Mouse (Mus musculus): ENCODE measurements at regions not wholly inside any gene's neighbourhood (a gene's known extent, or its start where the extent isn't known, plus 50 kb on each side); places are given as distances from the start of the nearest gene placed in this dataset.

DNA sequence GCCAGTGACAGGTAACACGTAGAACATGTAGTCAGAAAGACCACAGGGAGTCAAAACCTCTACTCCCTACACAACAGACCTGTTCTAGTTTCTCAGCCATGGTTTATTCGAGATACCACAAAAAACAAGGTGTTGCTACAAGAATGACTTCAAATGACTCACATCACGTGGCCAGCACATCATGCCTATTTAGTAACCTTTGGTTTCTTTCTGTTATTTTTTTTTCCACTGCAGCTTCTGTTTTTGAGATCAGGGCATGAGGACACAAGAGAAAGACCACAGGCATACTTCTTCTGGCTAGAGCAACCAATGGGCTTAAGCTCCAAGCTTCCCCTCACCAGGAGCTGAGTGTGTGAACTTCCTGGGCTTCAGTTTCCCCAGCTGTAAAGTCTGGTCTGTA, 630.7 kb downstream of the Rnf144a start:
- DNase-seq (ENCODE audit: low spot score), result no peak

DNA sequence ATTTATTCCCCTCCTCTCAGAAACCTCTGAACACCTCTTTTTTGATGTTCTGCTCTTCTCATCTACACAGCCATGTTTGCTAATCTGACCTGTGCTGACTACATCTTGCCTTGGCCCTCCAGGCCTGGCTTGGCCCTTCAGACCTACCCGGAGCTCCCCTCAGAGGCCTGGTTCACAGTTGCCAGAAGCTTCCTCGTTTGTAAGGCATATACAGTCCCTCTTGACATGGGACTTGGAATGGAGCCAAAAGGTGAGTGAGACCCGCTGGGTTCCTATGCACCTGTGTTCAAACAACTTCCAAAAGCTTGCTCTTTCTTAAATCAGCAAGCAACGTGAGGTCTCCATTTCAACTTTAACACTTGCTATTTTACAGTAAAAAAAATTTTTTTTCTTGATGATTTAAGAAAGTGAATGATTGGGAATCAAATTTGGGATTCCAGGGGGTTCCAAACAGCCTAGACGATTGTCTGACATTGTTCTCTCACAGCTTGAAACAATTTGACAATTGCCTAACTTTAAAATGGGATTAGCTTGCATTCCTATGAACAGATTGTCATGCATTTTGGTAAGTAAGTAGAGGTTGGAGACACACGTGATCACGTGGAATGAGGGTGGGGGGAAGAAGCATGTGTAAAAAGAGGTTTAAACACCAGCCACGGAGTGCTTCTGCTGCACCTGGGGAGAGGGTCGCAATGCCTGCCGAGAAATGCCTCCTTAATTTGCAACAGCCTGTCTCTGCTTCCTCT, 631.9 kb downstream of the Rnf144a start:
- DNase-seq (ENCODE audit: low spot score), result no peak

DNA sequence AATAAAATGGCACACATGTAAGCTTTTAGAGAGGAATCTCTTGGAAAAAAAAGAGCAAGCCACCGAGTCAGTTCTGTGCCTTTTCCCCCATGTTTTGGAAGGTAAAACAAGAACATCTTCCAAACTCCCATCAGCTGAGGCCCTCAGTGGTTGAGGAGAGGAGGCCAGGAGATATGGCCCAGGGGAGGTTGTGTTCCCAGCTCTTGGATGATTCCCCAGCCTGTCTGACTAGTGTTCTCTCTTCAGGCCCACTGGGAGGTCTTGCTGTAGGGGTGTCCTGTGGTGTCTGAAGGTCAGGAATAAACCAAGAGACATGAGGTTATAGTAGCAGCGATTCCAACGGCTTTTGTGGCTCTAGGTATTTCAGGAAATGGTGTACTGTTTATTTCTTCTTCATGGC, 643.2 kb downstream of the Rnf144a start:
- DNase-seq (ENCODE audit: low spot score), result no peak

DNA sequence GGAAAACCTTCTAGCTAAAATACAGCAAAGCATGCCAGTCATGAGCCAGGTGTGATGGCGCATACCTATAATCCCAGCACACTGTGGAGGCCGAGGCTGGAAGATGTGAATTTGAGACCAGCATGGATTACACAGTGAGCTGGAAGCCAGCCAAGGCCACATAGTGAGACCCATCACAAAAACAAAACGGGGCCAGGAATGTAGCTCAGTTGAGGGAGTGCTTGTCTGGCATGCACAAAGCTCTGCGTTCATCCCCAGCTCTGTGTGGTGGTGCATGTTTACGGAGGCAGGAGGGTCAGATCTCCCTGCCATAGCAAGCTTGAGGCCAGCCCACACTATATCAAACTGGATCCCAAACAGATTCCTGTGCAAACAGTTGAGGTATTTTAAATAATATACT, 646.4 kb downstream of the Rnf144a start:
- peak; percentile 48 for DNase-seq (ENCODE audit: low spot score)

DNA sequence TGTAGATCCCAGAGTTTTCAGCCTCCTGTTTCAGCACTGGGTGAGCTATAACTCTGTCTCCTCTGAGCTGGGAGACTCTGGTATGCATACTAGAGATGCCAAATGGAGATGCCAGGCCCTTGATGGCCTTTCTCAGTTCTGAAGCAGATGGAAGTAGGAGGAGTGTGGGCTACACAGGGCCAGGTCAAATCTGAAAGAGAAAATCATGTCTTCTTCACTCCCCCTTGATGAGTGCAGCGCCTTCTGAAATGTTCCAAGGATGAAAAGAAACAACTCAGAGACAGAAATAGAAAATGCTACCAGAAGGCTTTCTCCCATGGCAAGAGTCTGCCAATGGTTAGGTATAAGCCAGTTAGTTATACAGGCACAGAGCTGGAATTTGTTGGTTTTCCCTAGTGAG, 652.0 kb downstream of the Rnf144a start:
- no peak for DNase-seq (ENCODE audit: low spot score)

DNA sequence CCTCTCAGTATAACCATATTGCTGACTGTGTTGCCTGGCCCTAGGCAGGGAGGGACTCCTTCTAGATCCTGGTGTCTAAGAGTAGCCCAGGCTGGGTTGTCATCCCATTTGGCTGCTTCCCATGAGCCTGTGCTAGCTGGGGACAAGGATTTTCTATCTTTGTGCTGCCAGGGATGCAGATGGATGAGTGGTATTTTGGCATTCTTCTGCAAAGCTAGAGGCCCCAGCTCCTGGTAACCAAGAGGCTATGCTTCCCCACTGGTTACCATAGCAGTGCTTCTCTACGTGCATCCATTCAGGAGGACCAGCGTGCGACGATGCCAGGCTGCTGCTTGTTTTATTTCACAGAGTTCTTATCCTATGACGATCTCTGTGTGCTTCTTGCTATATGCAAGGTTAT, 658.0 kb downstream of the Rnf144a start:
- DNase-seq (ENCODE audit: low spot score), result no peak

DNA sequence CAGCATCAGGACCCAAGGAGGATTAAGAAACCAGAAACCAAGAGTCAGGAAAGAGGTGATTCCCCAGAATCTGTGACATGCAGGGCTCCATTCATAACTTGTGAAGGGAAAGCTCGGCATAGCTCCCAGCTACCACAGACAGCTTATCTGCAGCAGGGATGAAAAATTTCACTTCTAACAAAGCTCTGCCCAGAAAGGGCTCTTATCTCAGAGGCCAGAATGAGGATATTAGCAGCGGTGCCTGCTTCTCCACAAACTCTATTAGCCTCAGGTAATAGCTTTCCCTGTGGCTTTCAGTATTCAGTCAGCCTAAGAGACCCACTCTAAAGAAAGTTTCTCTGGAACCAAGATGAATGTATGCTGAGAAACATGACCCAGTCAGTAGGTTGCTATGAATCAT, 636.9 kb upstream of the Id2 start:
- DNase-seq (ENCODE audit: low spot score), result no peak

DNA sequence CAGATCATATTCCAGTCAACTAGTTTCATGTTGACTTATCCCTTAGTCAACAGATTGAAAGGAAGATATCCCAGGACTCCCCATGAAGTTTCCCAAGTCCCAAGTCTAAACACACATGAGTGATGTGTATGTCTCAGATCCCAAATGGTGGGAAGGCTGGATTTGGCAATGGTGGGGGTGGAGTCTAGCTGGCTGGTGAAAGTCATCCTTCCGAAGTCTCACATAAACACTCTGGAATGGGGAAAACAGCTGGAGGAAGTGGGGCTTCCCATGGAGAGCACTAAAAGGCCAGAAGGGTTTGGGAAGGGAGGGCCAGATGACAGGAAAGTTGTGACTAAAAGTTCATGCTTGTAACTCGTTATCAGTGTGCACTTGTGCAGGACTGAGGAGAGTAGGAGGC, 628.8 kb upstream of the Id2 start:
- no peak for DNase-seq (ENCODE audit: low spot score)

DNA sequence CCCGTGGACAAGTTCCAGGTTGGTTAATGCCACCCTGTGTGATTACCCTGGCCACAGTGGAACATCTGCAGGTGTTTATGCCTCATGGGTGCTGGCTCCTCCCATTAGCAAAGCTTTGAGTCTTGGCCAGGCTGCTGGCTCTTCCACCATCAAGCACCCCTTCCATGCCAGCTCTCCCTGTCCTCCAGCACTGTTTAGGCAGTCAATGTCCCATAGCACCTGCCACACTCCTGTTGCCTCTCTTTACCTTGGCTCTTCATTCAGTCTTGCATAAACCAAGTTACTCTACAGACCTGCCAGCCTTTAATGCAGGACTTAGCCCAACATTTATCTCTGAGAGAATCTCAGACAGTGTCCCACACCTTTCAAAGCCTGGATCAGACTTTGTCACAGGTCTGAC, 614.2 kb upstream of the Id2 start:
- DNase-seq (ENCODE audit: low spot score), result no peak

DNA sequence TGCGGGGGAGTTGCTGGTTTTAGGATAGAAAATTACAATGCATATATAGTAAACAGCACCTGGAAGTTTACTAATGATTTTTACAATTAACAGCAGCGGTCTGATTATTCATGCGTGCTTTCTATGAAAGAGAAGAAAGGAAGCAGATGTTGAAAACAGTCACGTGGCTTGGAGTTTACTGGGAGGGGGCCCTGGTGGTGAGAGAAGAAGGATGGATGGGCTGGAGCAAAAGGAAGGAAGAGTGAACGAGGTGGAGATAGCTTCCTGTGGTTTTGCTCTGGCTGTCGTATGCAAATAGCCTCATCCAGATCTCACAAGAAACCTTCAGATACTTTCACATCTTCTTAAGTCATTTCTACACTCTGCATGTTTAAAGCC, 606.1 kb upstream of the Id2 start:
- no peak for DNase-seq (ENCODE audit: low spot score)

DNA sequence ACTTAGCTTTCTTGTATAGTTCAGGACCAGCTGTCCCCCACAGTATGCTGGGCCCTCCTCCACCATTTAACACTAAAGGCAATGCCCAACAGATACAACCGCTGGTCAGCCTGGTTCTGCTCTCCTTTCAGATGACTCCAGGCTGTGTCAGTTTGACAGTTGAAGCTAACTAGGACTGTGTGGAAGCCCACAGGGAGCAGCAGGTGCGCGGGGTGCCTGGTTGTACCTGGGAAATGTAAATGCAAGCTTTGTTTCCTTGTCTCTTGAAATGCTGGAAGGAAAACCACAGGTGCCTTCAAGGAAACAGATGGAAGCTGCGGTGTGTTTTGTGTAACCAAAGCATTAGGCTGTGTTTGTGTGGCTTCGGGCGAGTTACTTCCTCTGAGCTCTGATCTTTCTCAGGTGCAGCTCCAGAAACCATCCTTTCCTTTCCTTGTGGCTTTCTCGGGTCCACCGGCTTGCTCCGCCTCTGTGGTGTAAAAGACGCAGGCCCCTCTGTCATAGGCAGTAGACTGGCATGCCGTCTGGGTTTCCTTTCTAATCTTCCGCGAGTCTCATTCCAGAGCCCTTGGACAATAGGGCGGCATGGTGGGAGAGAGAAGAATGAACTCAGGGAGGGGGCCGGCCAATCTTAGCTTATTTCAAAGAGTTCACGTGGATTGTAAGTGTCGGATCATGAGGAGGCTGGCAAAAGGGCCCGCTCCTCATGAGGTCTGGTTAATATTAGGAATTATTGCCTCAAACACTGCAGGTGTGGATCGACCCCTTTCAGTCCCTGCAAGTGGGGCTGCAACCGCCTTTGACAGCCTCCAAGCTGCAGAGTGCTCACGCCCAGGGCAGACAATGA, 605.5 kb upstream of the Id2 start:
- DNase-seq (ENCODE audit: low spot score), result no peak

DNA sequence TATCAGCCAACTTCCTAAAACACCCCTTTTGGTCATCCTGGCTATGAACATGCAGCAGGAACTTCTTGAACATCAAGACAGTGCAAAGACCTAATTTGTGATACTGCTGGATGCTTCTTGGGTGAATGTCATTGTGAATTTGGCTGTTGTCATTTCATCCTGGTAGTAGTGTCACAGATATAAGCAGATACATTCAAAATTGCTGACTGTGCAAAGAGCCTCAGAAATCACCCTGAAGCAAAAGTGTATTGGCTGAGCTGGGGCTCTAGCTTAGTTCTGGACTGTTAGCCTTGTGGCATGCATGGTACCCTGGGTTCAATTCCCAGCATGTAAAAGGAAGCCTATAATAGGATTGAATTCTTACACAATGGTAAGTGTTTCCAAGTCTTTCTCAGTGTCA, 590.1 kb upstream of the Id2 start:
- DNase-seq (ENCODE audit: low spot score), result no peak

DNA sequence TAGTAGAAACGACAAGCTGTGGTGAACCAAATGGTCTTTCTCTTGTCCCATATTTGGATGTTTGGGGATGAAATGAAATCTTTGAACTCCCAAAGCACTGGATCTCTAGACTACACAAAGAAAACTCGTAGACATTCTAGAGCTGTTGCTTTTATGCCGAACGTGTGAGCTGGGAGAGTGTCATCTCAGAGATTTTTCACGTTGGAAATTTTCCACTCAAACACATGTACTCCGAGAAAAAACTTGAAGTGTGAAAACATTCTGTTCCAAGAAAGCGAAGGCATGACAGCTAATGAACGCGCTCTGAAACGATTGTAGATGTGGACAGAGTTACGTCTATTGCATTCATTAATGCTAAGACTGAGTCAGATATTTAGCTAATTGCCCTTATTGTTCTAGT, 579.7 kb upstream of the Id2 start:
- peak; percentile 1 for DNase-seq (ENCODE audit: low spot score)

DNA sequence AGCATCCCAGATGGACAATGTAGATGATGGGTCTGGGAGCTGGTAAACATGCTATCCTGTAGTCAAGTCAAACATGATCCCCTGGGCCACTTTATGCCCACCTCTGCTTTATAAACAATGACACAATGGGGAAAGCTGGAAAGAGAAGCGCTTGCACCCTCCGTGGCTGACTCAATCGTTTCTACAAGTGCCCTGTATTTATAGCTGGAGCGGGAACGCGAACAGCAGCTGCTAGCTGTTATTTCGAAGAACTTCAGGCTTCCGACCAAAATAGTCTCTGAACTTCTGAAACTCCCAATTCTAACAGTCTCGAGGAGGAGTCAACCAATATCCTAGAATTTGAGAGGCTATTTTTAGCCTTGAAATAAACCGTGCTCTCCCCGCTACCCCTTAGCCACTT, 571.4 kb upstream of the Id2 start:
- peak; percentile 2 for DNase-seq (ENCODE audit: low spot score)

DNA sequence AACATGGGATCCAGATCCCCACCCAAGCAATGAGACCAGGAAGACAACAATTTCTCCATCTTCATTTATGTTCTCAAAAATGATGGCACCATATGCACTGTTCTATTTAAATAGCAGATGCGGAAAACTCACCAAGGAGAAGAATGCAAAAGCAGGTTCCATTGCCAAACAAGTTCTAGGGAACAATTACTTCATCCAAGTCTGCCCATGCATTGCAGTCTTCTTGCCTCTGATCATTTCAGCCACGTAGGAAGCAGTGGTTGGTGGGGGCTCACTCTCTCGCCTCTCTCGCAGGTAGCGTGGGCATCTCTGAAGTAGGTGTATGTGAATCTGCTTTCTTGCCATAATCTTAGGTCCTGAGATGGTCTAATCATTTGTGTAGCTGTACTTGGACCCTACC, 557.5 kb upstream of the Id2 start:
- DNase-seq (ENCODE audit: low spot score), result no peak

DNA sequence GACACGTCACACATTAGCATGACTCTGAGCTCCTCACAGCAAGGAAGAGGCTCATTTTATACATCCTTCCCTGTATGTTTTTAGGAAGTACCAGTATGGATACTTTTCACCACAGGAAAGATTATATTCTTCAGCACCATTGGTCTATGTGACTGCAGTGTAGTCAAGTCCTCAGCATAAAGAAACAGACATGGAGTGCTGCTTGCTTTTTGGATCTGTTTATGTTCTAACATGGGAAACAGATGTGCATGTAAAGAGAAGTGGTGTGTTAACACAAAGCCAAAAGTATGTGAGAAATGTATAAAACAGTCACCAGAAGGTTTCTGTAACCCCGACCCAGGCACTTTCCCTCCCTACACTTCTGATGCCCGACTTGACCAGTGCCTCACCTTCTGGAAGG, 553.3 kb upstream of the Id2 start:
- no peak for DNase-seq (ENCODE audit: low spot score)

DNA sequence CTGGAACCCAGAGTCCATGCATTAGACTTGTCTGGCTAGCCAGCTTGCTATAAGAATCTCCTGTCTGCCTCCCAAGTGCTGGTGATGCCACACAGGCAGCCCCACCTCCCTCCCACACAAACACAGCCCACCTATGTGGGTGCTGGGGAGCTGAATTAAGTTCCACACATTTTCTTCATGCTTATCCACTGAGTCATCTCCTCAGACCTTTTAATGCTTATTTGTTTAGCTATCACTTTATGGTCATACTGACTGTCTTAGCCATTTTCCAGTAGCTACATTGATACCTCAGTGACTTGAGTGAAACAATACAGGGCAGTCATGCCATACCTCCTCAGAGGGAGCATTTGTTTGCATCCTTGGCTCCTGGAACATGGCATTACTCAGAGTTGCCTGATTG, 531.1 kb upstream of the Id2 start:
- DNase-seq (ENCODE audit: low spot score), result no peak

DNA sequence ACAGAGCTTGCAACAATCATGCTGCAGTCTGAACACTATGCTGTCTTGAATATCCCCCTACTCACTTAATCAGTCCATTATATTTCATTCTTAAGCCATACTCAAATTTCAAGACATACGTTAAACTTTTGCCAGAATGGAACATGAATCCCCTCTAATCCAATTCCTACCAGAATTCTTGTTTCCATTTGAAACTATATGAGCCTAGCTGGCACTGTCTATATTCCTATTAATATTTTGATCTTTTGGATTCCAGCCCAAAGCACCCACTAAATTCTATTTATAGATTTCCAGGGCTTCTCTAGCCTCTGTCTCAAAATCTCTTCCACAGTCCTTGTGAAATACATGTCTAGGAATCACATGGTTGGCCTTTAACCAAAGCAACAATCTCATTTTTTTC, 528.9 kb upstream of the Id2 start:
- no peak for DNase-seq (ENCODE audit: low spot score)

DNA sequence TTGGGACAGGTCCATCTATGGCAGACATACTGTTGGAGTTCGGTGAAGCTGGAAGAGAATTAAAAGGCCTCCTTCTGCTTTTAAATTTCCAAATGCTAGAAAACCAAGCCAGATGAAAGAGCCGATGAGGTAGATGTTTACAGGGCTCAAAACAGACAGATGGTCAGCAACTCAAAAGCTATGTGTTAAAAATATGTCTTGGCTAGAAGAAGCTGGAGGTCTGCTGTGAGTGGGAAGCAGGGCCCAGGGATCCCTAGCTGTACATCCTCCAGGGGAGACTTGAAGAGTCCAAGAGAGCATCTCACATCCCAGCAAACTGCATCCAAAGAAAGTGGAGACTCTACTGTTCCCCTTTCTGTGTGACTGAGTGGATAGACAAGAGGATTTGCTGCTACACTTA, 526.5 kb upstream of the Id2 start:
- DNase-seq (ENCODE audit: low spot score), result no peak

DNA sequence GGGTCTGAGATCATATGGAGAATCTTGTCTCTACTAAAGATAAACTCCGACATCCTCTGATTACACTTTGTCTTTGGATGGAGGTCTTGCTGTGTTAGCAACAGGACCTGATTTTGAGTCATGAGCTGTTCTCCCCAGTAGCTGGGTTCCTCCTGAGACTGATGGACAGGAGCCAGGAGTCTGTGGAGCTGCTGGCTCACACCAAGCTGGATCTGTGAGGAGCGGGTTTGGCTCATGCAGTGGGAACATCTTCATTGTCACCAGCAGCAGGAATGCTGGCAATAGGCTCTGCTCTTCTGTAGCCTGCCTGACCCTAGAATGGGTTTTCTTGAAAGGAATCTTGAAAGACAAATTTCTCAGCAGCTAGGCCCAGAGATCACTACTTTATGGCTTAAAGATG, 524.2 kb upstream of the Id2 start:
- DNase-seq (ENCODE audit: low spot score), result no peak

DNA sequence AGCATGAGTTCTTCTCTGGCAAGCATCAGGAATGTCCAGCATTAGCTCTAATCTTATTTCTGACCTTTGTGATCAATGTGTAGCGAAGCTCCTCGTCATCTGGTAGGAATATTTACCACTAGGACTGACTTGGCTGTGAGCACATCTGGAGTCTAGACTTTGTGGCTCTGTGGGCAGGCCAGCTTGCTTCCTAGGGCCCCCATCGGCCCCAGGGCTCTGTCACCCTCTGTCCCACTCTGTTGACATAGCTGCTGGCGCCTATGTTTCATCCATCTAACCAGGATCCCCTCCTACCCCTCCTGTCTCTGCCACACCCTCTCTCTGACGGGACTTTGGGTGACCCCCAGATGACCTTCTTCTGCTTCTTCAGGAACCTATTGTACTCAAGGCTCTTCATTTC, 520.6 kb upstream of the Id2 start:
- DNase-seq (ENCODE audit: low spot score), result no peak

DNA sequence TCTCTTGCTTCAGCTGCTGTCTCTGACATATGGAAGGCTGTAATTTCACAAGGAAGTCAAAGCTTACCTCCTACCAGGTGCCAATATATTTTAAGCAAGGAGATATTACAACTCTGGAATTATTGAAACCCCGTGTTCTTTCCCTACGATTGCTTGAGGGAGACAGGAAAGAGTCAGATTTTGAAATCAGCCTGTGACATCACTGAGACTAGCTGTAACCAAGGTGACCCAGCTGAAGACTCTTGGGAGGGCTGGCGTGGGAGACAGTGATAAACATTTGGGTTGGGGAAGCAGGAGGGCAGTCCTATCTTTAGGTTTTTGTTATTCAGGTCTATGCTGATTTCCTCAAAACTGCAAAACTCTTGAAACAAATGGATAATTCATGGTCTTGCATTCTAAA, 518.4 kb upstream of the Id2 start:
- DNase-seq (ENCODE audit: low spot score), result no peak

DNA sequence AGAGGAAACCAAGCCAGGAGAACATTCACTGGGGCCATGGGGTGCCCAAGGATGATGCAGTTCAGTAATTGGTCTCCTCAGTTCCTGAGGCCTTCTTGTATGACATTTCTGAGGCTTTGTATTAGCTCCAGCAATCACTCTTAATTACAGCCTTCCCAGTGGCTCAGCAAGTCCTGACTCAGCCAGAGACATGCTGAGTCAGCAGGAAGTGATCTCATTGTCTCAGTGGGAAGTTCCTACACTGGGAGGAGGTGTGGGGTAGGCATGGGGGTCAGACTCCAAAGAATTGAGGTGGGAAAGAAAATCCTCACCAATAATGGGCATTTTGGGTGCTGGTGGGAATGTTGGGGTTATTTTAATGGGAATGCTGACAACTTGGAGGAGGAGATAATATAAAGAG, 516.5 kb upstream of the Id2 start:
- no peak for DNase-seq (ENCODE audit: low spot score)

DNA sequence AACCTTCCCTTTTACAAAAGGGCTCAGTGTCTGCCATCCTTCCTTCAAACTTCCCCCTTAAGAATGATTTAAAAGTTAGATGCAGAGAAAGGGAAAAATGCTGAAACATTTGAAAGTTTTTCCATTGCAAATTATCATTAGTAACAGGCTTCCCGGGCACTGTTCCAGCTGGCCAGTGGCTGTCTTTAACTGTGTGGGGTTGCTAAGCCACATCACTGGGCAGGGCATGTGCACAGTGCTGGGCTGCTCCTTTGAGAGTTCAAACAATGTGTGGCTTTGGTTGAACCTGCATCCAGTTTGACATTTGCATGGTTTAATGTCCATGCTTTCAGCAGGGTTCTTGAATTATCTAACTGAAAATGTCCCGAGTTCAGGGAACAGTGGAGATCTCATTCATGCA, 512.1 kb upstream of the Id2 start:
- DNase-seq (ENCODE audit: low spot score), result peak; percentile 67

Data from testis, postnatal 10 days (tissue).